Mouse (Mus musculus): Measurements from ENCODE around the gene Plcl2.

DNA sequence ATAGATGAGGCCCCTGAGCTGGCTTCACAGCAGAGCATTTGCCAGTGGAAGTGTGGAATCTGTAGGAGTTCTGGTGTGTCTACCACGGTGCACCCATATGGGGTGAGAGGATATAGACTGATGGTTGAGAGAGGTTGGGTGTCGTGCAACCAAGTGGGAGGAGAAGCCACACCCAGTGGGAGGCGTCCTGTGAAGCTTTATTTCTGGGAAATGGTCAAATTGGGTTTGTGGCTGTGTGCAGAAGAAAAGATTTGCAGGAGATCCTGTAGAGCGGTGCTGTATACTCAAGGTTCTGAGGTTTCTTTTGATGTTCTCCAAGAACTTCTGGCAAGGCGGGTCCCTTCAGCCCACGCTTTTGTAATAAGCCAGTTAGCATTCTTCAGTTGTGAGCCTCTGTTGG lies 15.8 kb downstream of the Plcl2 start:
- no peak for TF ChIP-seq CTCF (IDR thresholded peaks at IDR 0.05; ENCODE audit: borderline replicate concordance, control insufficient read depth, extremely low read depth, insufficient read depth, low read length, poor library complexity)
- no peak for TF ChIP-seq POLR2A (IDR thresholded peaks at IDR 0.05; ENCODE audit: control insufficient read depth, extremely low read depth, insufficient read depth, low read length, poor library complexity)
